19 mouse cellular contexts compared by ENCODE assay signal in genomic region chr16:41551164-41551563, GRCm38 (mm10).
DNase-seq lines count a peak whose midpoint lies in the region; ATAC-seq lines count a peak whose summit lies in the region.
"Had no signal": no experiment of that assay in that cellular context is flagged by ENCODE, and none has a peak within 500 bp of the region (broad histone marks: within the 10 kb centered on the region; RNA-seq: fewer than 3 reads in every experiment).

No protein-coding gene starts in this region.

- 55% methylated on average over 3 of the region's 3 CpGs for WGBS in midbrain, embryonic 10.5 days
- WGBS in midbrain, embryonic 15.5 days = 56% methylated on average over 3 of the region's 3 CpGs
- 26% methylated on average over 3 of the region's 3 CpGs for WGBS in forebrain, embryonic 15.5 days
- 54% methylated on average over 3 of the region's 3 CpGs for WGBS in midbrain, embryonic 13.5 days

- H3K27ac ChIP-seq in midbrain, embryonic 10.5 days (replicated peaks) = peak overlapping the region; percentile 79
- no peak overlapping the region; the same call in 1 of the 2 replicates for H3K27ac ChIP-seq in midbrain, embryonic 15.5 days
- H3K27ac ChIP-seq in forebrain, embryonic 15.5 days (replicated peaks) = peak overlapping the region; percentile 20; the same call in 1 of the 2 replicates
- H3K27ac ChIP-seq in midbrain, embryonic 13.5 days = peak overlapping the region; percentile 66
- H3K27ac ChIP-seq: liver, embryonic 12.5 days had no signal

- ATAC-seq in midbrain, embryonic 15.5 days (replicated peaks) = no peak
- ATAC-seq in forebrain, embryonic 15.5 days (replicated peaks) = 0 out of 2 replicates have a peak, but pooled peaks have one; percentile 53
- no peak for ATAC-seq in midbrain, embryonic 13.5 days
- no peak for ATAC-seq in CD4-positive, CD25-positive, alpha-beta regulatory T cell, adult 4 months
- ATAC-seq: activated CD4-positive, CD25-positive, alpha-beta regulatory T cell, adult 4 months; inflammation-experienced regulatory T-cells, adult 6 months; liver, embryonic 12.5 days; Patski had no signal

- DNase-seq in midbrain, embryonic 10.5 days (ENCODE audit: low spot score) = no peak
- DNase-seq in embryo, embryonic 10.5 days (ENCODE audit: low spot score) = no peak
- DNase-seq in layer of hippocampus, adult 18-20 months (ENCODE audit: low spot score in 2 of 2) = no peak
- DNase-seq: adrenal gland, postnatal 36 days; B cell, adult 2 months; gastrocnemius, postnatal 10 days; heart, adult 18-20 months; kidney, adult 8-10 months; lung, embryonic 14.5 days; thymus, postnatal 4 days had no signal

- no peak overlapping the region for H3K9ac ChIP-seq in midbrain, embryonic 15.5 days
- no peak overlapping the region for H3K9ac ChIP-seq in forebrain, embryonic 15.5 days (replicated peaks)
- H3K9ac ChIP-seq in midbrain, embryonic 13.5 days (replicated peaks) = no peak overlapping the region
- H3K9ac ChIP-seq: liver, embryonic 12.5 days; lung, embryonic 14.5 days had no signal

- no peaks in the 10 kb centered on the region for H3K36me3 ChIP-seq in midbrain, embryonic 10.5 days
- no peaks in the 10 kb centered on the region for H3K36me3 ChIP-seq in midbrain, embryonic 15.5 days (replicated peaks)
- H3K36me3 ChIP-seq in forebrain, embryonic 15.5 days = no peaks in the 10 kb centered on the region
- H3K36me3 ChIP-seq in midbrain, embryonic 13.5 days = no peaks in the 10 kb centered on the region
- H3K36me3 ChIP-seq: limb, embryonic 10.5 days; liver, embryonic 12.5 days had no signal

- no peak overlapping the region for H3K4me3 ChIP-seq in midbrain, embryonic 10.5 days
- no peak overlapping the region for H3K4me3 ChIP-seq in midbrain, embryonic 15.5 days
- no peak overlapping the region for H3K4me3 ChIP-seq in forebrain, embryonic 15.5 days
- H3K4me3 ChIP-seq in midbrain, embryonic 13.5 days (replicated peaks) = no peak overlapping the region
- H3K4me3 ChIP-seq: limb, embryonic 10.5 days; liver, embryonic 12.5 days had no signal

- no peak overlapping the region for H3K4me2 ChIP-seq in midbrain, embryonic 15.5 days
- no peak overlapping the region for H3K4me2 ChIP-seq in forebrain, embryonic 15.5 days (replicated peaks)
- no peak overlapping the region for H3K4me2 ChIP-seq in midbrain, embryonic 13.5 days (replicated peaks)
- H3K4me2 ChIP-seq: liver, embryonic 12.5 days; lung, embryonic 14.5 days had no signal

- H3K4me1 ChIP-seq in midbrain, embryonic 10.5 days = peaks cover 26% of the 10 kb centered on the region
- H3K4me1 ChIP-seq in midbrain, embryonic 15.5 days = peaks cover 20% of the 10 kb centered on the region
- H3K4me1 ChIP-seq in forebrain, embryonic 15.5 days = peaks cover 16% of the 10 kb centered on the region
- H3K4me1 ChIP-seq in midbrain, embryonic 13.5 days (replicated peaks) = peaks cover 17% of the 10 kb centered on the region
- H3K4me1 ChIP-seq: liver, embryonic 12.5 days had no signal

- no peaks in the 10 kb centered on the region for H3K9me3 ChIP-seq in midbrain, embryonic 10.5 days (replicated peaks)
- no peaks in the 10 kb centered on the region for H3K9me3 ChIP-seq in midbrain, embryonic 15.5 days
- no peaks in the 10 kb centered on the region for H3K9me3 ChIP-seq in forebrain, embryonic 15.5 days
- no peaks in the 10 kb centered on the region for H3K9me3 ChIP-seq in midbrain, embryonic 13.5 days
- H3K9me3 ChIP-seq: limb, embryonic 10.5 days; liver, embryonic 12.5 days had no signal

- H3K27me3 ChIP-seq in midbrain, embryonic 10.5 days (ENCODE audit: low read depth, poor library complexity, severe bottlenecking) = no peaks in the 10 kb centered on the region
- no peaks in the 10 kb centered on the region for H3K27me3 ChIP-seq in midbrain, embryonic 15.5 days (replicated peaks)
- no peaks in the 10 kb centered on the region for H3K27me3 ChIP-seq in forebrain, embryonic 15.5 days
- H3K27me3 ChIP-seq in midbrain, embryonic 13.5 days = no peaks in the 10 kb centered on the region
- H3K27me3 ChIP-seq: liver, embryonic 12.5 days had no signal
